Mouse (Mus musculus) hindbrain, postnatal 0 days (tissue): ENCODE measurements at regions not wholly inside any gene's neighbourhood (a gene's known extent, or its start where the extent isn't known, plus 50 kb on each side); places are given as distances from the start of the nearest gene placed in this dataset.

ENCODE experiments used
- ATAC-seq: fragments of 200-750 bp; cut with Nextera tagmentation; 2 replicates; pipeline ENCODE4 v1.8.0; 2017; ENCODE audit warnings: mild to moderate bottlenecking, moderate TSS enrichment, moderate library complexity
- DNase-seq: peaks from one replicate; pipeline ENCODE4 v3.0.0-alpha.2; 2015; ENCODE audit warnings: low spot score
- H3K27ac ChIP-seq: fragments of 300-500 bp; sonication (generic); 2 replicates; pipeline ENCODE4 v1.5.1; 2014; ENCODE audit warnings: mild to moderate bottlenecking
- H3K27me3 ChIP-seq: fragments of 300-500 bp; sonication (generic); 2 replicates; pipeline ENCODE4 v1.6.1; 2014; ENCODE audit warnings: low read length, mixed read lengths; ENCODE audit not compliant: insufficient read depth
- H3K36me3 ChIP-seq: fragments of 300-500 bp; sonication (generic); 2 replicates; pipeline ENCODE4 v1.6.1; 2014; ENCODE audit warnings: low read length, mixed read lengths; ENCODE audit not compliant: insufficient read depth
- H3K4me1 ChIP-seq: fragments of 300-500 bp; sonication (generic); 2 replicates; pipeline ENCODE4 v1.6.1; 2014; ENCODE audit warnings: antibody characterized with exemption, low read length, mixed read lengths; ENCODE audit not compliant: insufficient read depth
- H3K4me2 ChIP-seq: fragments of 300-500 bp; sonication (generic); 2 replicates; pipeline ENCODE4 v1.6.1; 2014; ENCODE audit warnings: low read depth, mild to moderate bottlenecking, low read length, moderate library complexity, mixed read lengths
- H3K4me3 ChIP-seq: fragments of 300-500 bp; sonication (generic); 2 replicates; pipeline ENCODE4 v1.5.1; 2014; ENCODE audit warnings: low read length
- H3K9ac ChIP-seq: fragments of 300-500 bp; sonication (generic); replicated peaks from 2 replicates; pipeline ENCODE4 v1.6.1; 2014; ENCODE audit warnings: mild to moderate bottlenecking, low read length, moderate library complexity, mixed read lengths
- H3K9me3 ChIP-seq: fragments of 300-500 bp; sonication (generic); 2 replicates; pipeline ENCODE4 v1.6.1; 2016; ENCODE audit warnings: low read length, mixed read lengths
- CTCF ChIP-seq: IDR thresholded peaks from 2 replicates; pipeline ENCODE4 v1.5.1; 2016; ENCODE audit warnings: antibody characterized with exemption, control low read depth, low read depth
- WGBS: fragments of 180-500 bp; shearing (Covaris S2); extraction: QIAGEN DNeasy Blood & Tissue Kit; methylation state at CpG from one replicate; pipeline ENCODE4 v1.1.7; 2014; 5-methylcytosine and 5-hydroxymethylcytosine counted together

GRCm38 (mm10) chr6:108731107-108731630, 51.7 kb upstream of the Arl8b start:
- H3K4me3 ChIP-seq = no peak overlapping the region
- no peaks in the 10 kb centered on the region for H3K4me1 ChIP-seq
- WGBS = 77% methylated on average over 9 of the region's 9 CpGs
- H3K27me3 ChIP-seq = no peaks in the 10 kb centered on the region
- 0 out of 2 replicates have a peak, but pooled peaks have one; percentile 20 for TF ChIP-seq CTCF
- no peaks in the 10 kb centered on the region for H3K36me3 ChIP-seq
- no peak overlapping the region for H3K4me2 ChIP-seq
- H3K9me3 ChIP-seq = no peaks in the 10 kb centered on the region
- no peak for DNase-seq
- no peak overlapping the region for H3K27ac ChIP-seq
- ATAC-seq = no peak
- H3K9ac ChIP-seq = no peak overlapping the region
